Mouse (Mus musculus): ENCODE results near the gene Trib2. TPM values are rescaled to one million over a fixed set of nuclear protein-coding genes. Genes with fewer than 3 reads are reported as not detected.

Trib2 gene
- total and polyA plus RNA-seq, 3 experiments, result 8.1 to 13.5 (median 10.6) TPM

- Histone ChIP-seq H3K36me3 (replicated peaks in 1 of 2; ENCODE audit: control insufficient read depth in 1 of 2, insufficient read depth in 1 of 2, low read length in 1 of 2) (no peaks in the 10 kb centered on the region), H3K27ac (ENCODE audit: insufficient read depth, low read depth) (no peak overlapping the region), H3K4me2 (ENCODE audit: insufficient read depth, low read depth, poor library complexity, severe bottlenecking) (no peak overlapping the region), H3K9ac (ENCODE audit: insufficient read depth, low read depth) (no peak overlapping the region), H3K4me1 (ENCODE audit: control insufficient read depth in 1 of 2, insufficient read depth in 2 of 2) (peaks cover 0 to 4% of the 10 kb centered on the region in 2 experiments; a peak in 1 of 4 replicates), H3K79me2 (replicated peaks; ENCODE audit: control insufficient read depth, extremely low read depth, insufficient read depth, poor library complexity, severe bottlenecking) (no peaks in the 10 kb centered on the region), H3K4me3 (replicated peaks in 1 of 3; ENCODE audit: low read depth in 2 of 3, low read length in 2 of 3, poor library complexity in 1 of 3) (no peak overlapping the region), H3K27me3 (replicated peaks) (no peaks in the 10 kb centered on the region), H3K9me3 (replicated peaks; ENCODE audit: low read length) (no peaks in the 10 kb centered on the region)
- dilution Hi-C loops (cut with MboI; ENCODE audit: extremely low pct_ligation_motif_present, extremely low pct_unique_long_range_greater_than_20kb, low sequenced_read_pairs), result no loop called here
- TF ChIP-seq BHLHE40 (IDR thresholded peaks at IDR 0.05; ENCODE audit: low read depth, low read length) (no peak), MAFK (IDR thresholded peaks at IDR 0.05; ENCODE audit: insufficient replicate concordance, low read length) (no peak), E2F4 (IDR thresholded peaks at IDR 0.05; ENCODE audit: insufficient replicate concordance, low read depth, low read length) (no peak), MAX (IDR thresholded peaks at IDR 0.05; ENCODE audit: low read length) (no peak), POLR2AphosphoS2 (IDR thresholded peaks at IDR 0.05; ENCODE audit: low read depth, low read length) (no peak), USF2 (conservative IDR thresholded peaks at IDR 0.05; ENCODE audit: low read depth, low read length) (no peak), ELF1 (IDR thresholded peaks at IDR 0.05; ENCODE audit: low read depth, low read length) (no peak), SMC3 (IDR thresholded peaks at IDR 0.05; ENCODE audit: low read depth, low read length) (no peak)
- in situ Hi-C loops (cut with MboI; ENCODE audit: low pct_ligation_motif_present, low pct_unique_long_range_greater_than_20kb, low sequenced_read_pairs), result no loop called here
- no peak for DNase-seq (ENCODE audit: extremely low read depth)
Measured at GRCm38 (mm10) chr12:15858005-15858404, 41.3 kb upstream of the Trib2 start.

- TF ChIP-seq ELF1 (IDR thresholded peaks at IDR 0.05; ENCODE audit: low read depth, low read length), result no peak
- TF ChIP-seq GABPA (IDR thresholded peaks at IDR 0.05; ENCODE audit: insufficient replicate concordance, low read depth, low read length), result no peak
- no peak for TF ChIP-seq RCOR1 (conservative IDR thresholded peaks at IDR 0.05; ENCODE audit: low read depth, low read length)
- no peak for TF ChIP-seq POLR2AphosphoS2 (IDR thresholded peaks at IDR 0.05; ENCODE audit: low read depth, low read length)
- no peak for TF ChIP-seq PAX5 (IDR thresholded peaks at IDR 0.05; ENCODE audit: low read length)
- no peak for TF ChIP-seq IRF4 (IDR thresholded peaks at IDR 0.05; ENCODE audit: low read depth, low read length)
- TF ChIP-seq ETS1 (conservative IDR thresholded peaks at IDR 0.05; ENCODE audit: low read depth, low read length), result no peak
- no peak for TF ChIP-seq HCFC1 (IDR thresholded peaks at IDR 0.05; ENCODE audit: low read depth, low read length)
- TF ChIP-seq SIN3A (IDR thresholded peaks at IDR 0.05; ENCODE audit: low read length), result no peak
- no peak for TF ChIP-seq KAT2A (IDR thresholded peaks at IDR 0.05; ENCODE audit: insufficient replicate concordance, low read length)
- TF ChIP-seq MAFK (IDR thresholded peaks at IDR 0.05; ENCODE audit: insufficient replicate concordance, low read length), result no peak
- no peak for TF ChIP-seq RAD21 (IDR thresholded peaks at IDR 0.05; ENCODE audit: low read depth, low read length)
- TF ChIP-seq MAX (IDR thresholded peaks at IDR 0.05; ENCODE audit: low read length), result no peak
- no peak for TF ChIP-seq BHLHE40 (IDR thresholded peaks at IDR 0.05; ENCODE audit: low read depth, low read length)
- TF ChIP-seq ZC3H11A (IDR thresholded peaks at IDR 0.05; ENCODE audit: low read depth, low read length), result no peak
- no peak overlapping the region for H3K9ac ChIP-seq (ENCODE audit: insufficient read depth, low read depth)
- peaks cover 0 to 4% of the 10 kb centered on the region in 2 experiments; a peak in 1 of 4 replicates for H3K4me1 ChIP-seq (ENCODE audit: control insufficient read depth in 1 of 2, insufficient read depth in 2 of 2)
- H3K27ac ChIP-seq (ENCODE audit: insufficient read depth, low read depth), result no peak overlapping the region
- in situ Hi-C loops (cut with MboI; ENCODE audit: low pct_ligation_motif_present, low pct_unique_long_range_greater_than_20kb, low sequenced_read_pairs), result no loop called here
- no peak overlapping the region for H3K4me3 ChIP-seq (replicated peaks in 1 of 3; ENCODE audit: low read depth in 2 of 3, low read length in 2 of 3, poor library complexity in 1 of 3)
- no peaks in the 10 kb centered on the region for H3K9me3 ChIP-seq (replicated peaks; ENCODE audit: low read length)
- no peak overlapping the region for H3K4me2 ChIP-seq (ENCODE audit: insufficient read depth, low read depth, poor library complexity, severe bottlenecking)
- no peaks in the 10 kb centered on the region for H3K36me3 ChIP-seq (replicated peaks in 1 of 2; ENCODE audit: control insufficient read depth in 1 of 2, insufficient read depth in 1 of 2, low read length in 1 of 2)
- dilution Hi-C loops (cut with MboI; ENCODE audit: extremely low pct_ligation_motif_present, extremely low pct_unique_long_range_greater_than_20kb, low sequenced_read_pairs), result no loop called here
- no peaks in the 10 kb centered on the region for H3K27me3 ChIP-seq (replicated peaks)
- no peak for DNase-seq (ENCODE audit: extremely low read depth)
- H3K79me2 ChIP-seq (replicated peaks; ENCODE audit: control insufficient read depth, extremely low read depth, insufficient read depth, poor library complexity, severe bottlenecking), result no peaks in the 10 kb centered on the region
Measured at GRCm38 (mm10) chr12:15855891-15856290, 39.2 kb upstream of the Trib2 start.
